8 mouse cellular contexts compared by ENCODE assay signal in genomic region chr3:106789930-106790329, GRCm38 (mm10). TPM values are rescaled to one million over a fixed set of nuclear protein-coding genes. Genes with fewer than 3 reads are reported as not detected.
DNase-seq lines count a peak whose midpoint lies in the region; ATAC-seq and TF ChIP-seq lines count a peak whose summit lies in the region.

Gene Cd53, minus strand, starts transcription at chr3:106790149.

- H3K27me3 ChIP-seq in limb, embryonic 15.5 days = no peaks in the 10 kb centered on the region
- no peaks in the 10 kb centered on the region for H3K27me3 ChIP-seq in limb, embryonic 10.5 days (ENCODE audit: low read depth, poor library complexity, severe bottlenecking)
- H3K27me3 ChIP-seq in embryonic facial prominence, embryonic 15.5 days = no peaks in the 10 kb centered on the region
- no peaks in the 10 kb centered on the region for H3K27me3 ChIP-seq in lung, embryonic 14.5 days (ENCODE audit: insufficient read depth, low read length)
- H3K27me3 ChIP-seq in midbrain, embryonic 14.5 days (ENCODE audit: control insufficient read depth, insufficient read depth, low read length) = no peaks in the 10 kb centered on the region

- 78% methylated on average over 2 of the region's 2 CpGs for WGBS in limb, embryonic 15.5 days
- WGBS in limb, embryonic 10.5 days = 74% methylated on average over 2 of the region's 2 CpGs
- WGBS in embryonic facial prominence, embryonic 15.5 days = 71% methylated on average over 2 of the region's 2 CpGs
- WGBS in lung, embryonic 14.5 days = 79% methylated on average over 2 of the region's 2 CpGs
- WGBS in midbrain, embryonic 14.5 days = 81% methylated on average over 2 of the region's 2 CpGs

- H3K9ac ChIP-seq in limb, embryonic 15.5 days = no peak within 1 kb of the TSS
- H3K9ac ChIP-seq in embryonic facial prominence, embryonic 15.5 days = no peak within 1 kb of the TSS
- H3K9ac ChIP-seq in lung, embryonic 14.5 days = no peak within 1 kb of the TSS
- no peak within 1 kb of the TSS for H3K9ac ChIP-seq in midbrain, embryonic 14.5 days (replicated peaks; ENCODE audit: low read length)

- no peak for ATAC-seq in limb, embryonic 15.5 days (ENCODE audit: insufficient number of reproducible peaks, low FRiP score, low TSS enrichment, low read depth)
- no peak for ATAC-seq in embryonic facial prominence, embryonic 15.5 days (ENCODE audit: insufficient number of reproducible peaks, low FRiP score, low TSS enrichment, low read depth)
- no peak for ATAC-seq in lung, embryonic 14.5 days (ENCODE audit: insufficient read depth)
- no peak for ATAC-seq in midbrain, embryonic 14.5 days (ENCODE audit: low FRiP score, low TSS enrichment)

- DNase-seq in limb, embryonic 10.5 days (ENCODE audit: low spot score) = no peak
- DNase-seq in lung, embryonic 14.5 days = peak; percentile 2
- peak; percentile 17 for DNase-seq in telencephalon, adult 2 months (ENCODE audit: low read depth, low spot score)
- DNase-seq in gastrocnemius, postnatal 25 days = no peak
- DNase-seq in midbrain, embryonic 14.5 days = no peak
- no peak for DNase-seq in gastrocnemius, adult 8-10 months (ENCODE audit: low spot score in 2 of 2)

- H3K4me2 ChIP-seq in limb, embryonic 15.5 days = no peak within 1 kb of the TSS
- no peak within 1 kb of the TSS for H3K4me2 ChIP-seq in embryonic facial prominence, embryonic 15.5 days (replicated peaks)
- H3K4me2 ChIP-seq in lung, embryonic 14.5 days = no peak within 1 kb of the TSS
- no peak within 1 kb of the TSS for H3K4me2 ChIP-seq in midbrain, embryonic 14.5 days (ENCODE audit: low read length)

- H3K36me3 ChIP-seq in limb, embryonic 15.5 days = no peaks in the 10 kb centered on the region
- no peaks in the 10 kb centered on the region for H3K36me3 ChIP-seq in limb, embryonic 10.5 days
- no peaks in the 10 kb centered on the region for H3K36me3 ChIP-seq in embryonic facial prominence, embryonic 15.5 days
- H3K36me3 ChIP-seq in lung, embryonic 14.5 days (ENCODE audit: insufficient read depth) = no peaks in the 10 kb centered on the region
- H3K36me3 ChIP-seq in midbrain, embryonic 14.5 days (ENCODE audit: control insufficient read depth, insufficient read depth, low read length) = no peaks in the 10 kb centered on the region

- H3K9me3 ChIP-seq in limb, embryonic 15.5 days = no peaks in the 10 kb centered on the region
- H3K9me3 ChIP-seq in limb, embryonic 10.5 days (replicated peaks) = no peaks in the 10 kb centered on the region
- H3K9me3 ChIP-seq in embryonic facial prominence, embryonic 15.5 days (replicated peaks) = no peaks in the 10 kb centered on the region
- H3K9me3 ChIP-seq in lung, embryonic 14.5 days (ENCODE audit: low read depth, low read length) = no peaks in the 10 kb centered on the region
- H3K9me3 ChIP-seq in midbrain, embryonic 14.5 days (ENCODE audit: control insufficient read depth, low read length) = no peaks in the 10 kb centered on the region

- no peak within 1 kb of the TSS for H3K4me3 ChIP-seq in limb, embryonic 15.5 days
- no peak within 1 kb of the TSS for H3K4me3 ChIP-seq in limb, embryonic 10.5 days
- no peak within 1 kb of the TSS for H3K4me3 ChIP-seq in embryonic facial prominence, embryonic 15.5 days (replicated peaks)
- no peak within 1 kb of the TSS for H3K4me3 ChIP-seq in lung, embryonic 14.5 days (ENCODE audit: low read depth, low read length)
- no peak within 1 kb of the TSS for H3K4me3 ChIP-seq in midbrain, embryonic 14.5 days (replicated peaks; ENCODE audit: low read depth, low read length)

- no peak for TF ChIP-seq CTCF in lung, embryonic 14.5 days (IDR thresholded peaks at IDR 0.05; ENCODE audit: low read depth)

- H3K4me1 ChIP-seq in limb, embryonic 15.5 days = no peaks in the 10 kb centered on the region
- no peaks in the 10 kb centered on the region for H3K4me1 ChIP-seq in limb, embryonic 10.5 days
- H3K4me1 ChIP-seq in embryonic facial prominence, embryonic 15.5 days = no peaks in the 10 kb centered on the region
- no peaks in the 10 kb centered on the region for H3K4me1 ChIP-seq in lung, embryonic 14.5 days (ENCODE audit: insufficient read depth)
- H3K4me1 ChIP-seq in midbrain, embryonic 14.5 days (ENCODE audit: control insufficient read depth, insufficient read depth, low read length) = no peaks in the 10 kb centered on the region

- H3K27ac ChIP-seq in limb, embryonic 15.5 days = no peak within 1 kb of the TSS
- no peak within 1 kb of the TSS for H3K27ac ChIP-seq in limb, embryonic 10.5 days
- no peak within 1 kb of the TSS for H3K27ac ChIP-seq in embryonic facial prominence, embryonic 15.5 days (replicated peaks)
- no peak within 1 kb of the TSS for H3K27ac ChIP-seq in lung, embryonic 14.5 days (ENCODE audit: low read depth)
- no peak within 1 kb of the TSS for H3K27ac ChIP-seq in midbrain, embryonic 14.5 days (replicated peaks; ENCODE audit: low read depth, low read length)

RNA-seq across cellular contexts. Expression of gene Cd53, which starts in this region (rescaled TPM):
- polyA plus RNA-seq in limb, embryonic 15.5 days (2015; fragmentation: Nextera tagmentation; extraction: Ambion mirVana) = 14.7 and 15.9 TPM in 2 replicates
- polyA plus RNA-seq in limb, embryonic 10.5 days (2016; fragmentation: Nextera tagmentation; extraction: Ambion mirVana) = 1.1 and 2.0 TPM in 2 replicates
- 12.0 and 14.1 TPM in 2 replicates for polyA plus RNA-seq in embryonic facial prominence, embryonic 15.5 days (2015; fragmentation: Nextera tagmentation; extraction: Ambion mirVana)
- polyA plus RNA-seq in lung, embryonic 14.5 days (2014; fragmentation: Nextera tagmentation; extraction: Ambion mirVana) = 7.0 and 8.3 TPM in 2 replicates
- 1 to 10 TPM in 1 of 2 experiments, under 1 TPM in 1; 0.87 to 1.6 TPM for total RNA-seq in gastrocnemius, postnatal 25 days (2021)
- 2.6 and 6.4 TPM in 2 replicates for polyA plus RNA-seq in midbrain, embryonic 14.5 days (2014; fragmentation: Nextera tagmentation; extraction: Ambion mirVana)
- total RNA-seq in gastrocnemius, adult 8-10 months (2022) = 1 to 10 TPM in 1 of 4 experiments, under 1 TPM in 3; 0.46 to 1.6 (median 0.60) TPM

Comparison
In these comparisons a context has a peak if more than half of its experiments do, and no peak if none do; other contexts are left out.
1. DNase-seq: peak in lung, embryonic 14.5 days (single experiment) and telencephalon, adult 2 months (single experiment); none in limb, embryonic 10.5 days (single experiment), gastrocnemius, postnatal 25 days (single experiment), midbrain, embryonic 14.5 days (single experiment) and gastrocnemius, adult 8-10 months (0 of 2).